Mouse (Mus musculus) megakaryocyte, embryonic 14.5 days (primary cell): ENCODE results near the gene Zfp536. TPM values are rescaled to one million over a fixed set of nuclear protein-coding genes. Genes with fewer than 3 reads are reported as not detected.

Source experiments
- H3K27me3 ChIP-seq: replicated peaks from 2 replicates; pipeline ENCODE3; 2012; ENCODE audit warnings: inconsistent platforms
- H3K36me3 ChIP-seq: replicated peaks from 2 replicates; pipeline ENCODE3; 2012; ENCODE audit warnings: low read length, inconsistent platforms, mixed read lengths
- H3K4me1 ChIP-seq: 2 replicates; pipeline ENCODE4 v1.6.1; 2012; ENCODE audit warnings: inconsistent platforms
- H3K4me3 ChIP-seq: replicated peaks from 2 replicates; pipeline ENCODE3; 2012; ENCODE audit warnings: moderate library complexity, mild to moderate bottlenecking, inconsistent platforms
- H3K9me3 ChIP-seq: 2 replicates; pipeline ENCODE4 v1.6.1; 2012; ENCODE audit warnings: inconsistent platforms
- FLI1 ChIP-seq: IDR thresholded peaks from 2 replicates; pipeline ENCODE4 v1.6.1; 2012; ENCODE audit warnings: low read length, inconsistent platforms, mixed read lengths
- GATA1 ChIP-seq: IDR thresholded peaks from 3 replicates; pipeline ENCODE4 v1.6.1; 2012; ENCODE audit warnings: mixed read lengths, low read length, inconsistent platforms, borderline replicate concordance
- polyA plus RNA-seq: library from polyadenylated mRNA; stranded (reverse); fragments of >175 nt; gene quantifications from 2 replicates; pipeline ENCODE4 v1.2.3, GENCODE M21; 2012; ENCODE audit warnings: low replicate concordance; ENCODE audit not compliant: insufficient read depth

Gene Zfp536
- polyA plus RNA-seq, 1 experiment, result not detected

- Histone ChIP-seq H3K4me3 (no peak overlapping the region), H3K27me3 (peaks cover 53% of the 10 kb centered on the region), H3K36me3 (no peaks in the 10 kb centered on the region), H3K9me3 (no peaks in the 10 kb centered on the region), H3K4me1 (peaks cover 17% of the 10 kb centered on the region)
- TF ChIP-seq GATA1 (no peak), FLI1 (no peak)
Observed at GRCm38 (mm10) chr7:37775502-37775901, 2.1 kb upstream of the Zfp536 start.

GRCm38 (mm10) chr7:37774463-37774970, 1.1 kb upstream of the Zfp536 start:
- no peaks in the 10 kb centered on the region for H3K9me3 ChIP-seq
- H3K36me3 ChIP-seq, result no peaks in the 10 kb centered on the region
- peaks cover 63% of the 10 kb centered on the region for H3K27me3 ChIP-seq
- no peak overlapping the region for H3K4me3 ChIP-seq
- peaks cover 23% of the 10 kb centered on the region for H3K4me1 ChIP-seq
- TF ChIP-seq FLI1 (no peak), GATA1 (no peak)

GRCm38 (mm10) chr7:37773906-37774305, 465 bp upstream of the Zfp536 start:
- Histone ChIP-seq H3K27me3 (peaks cover 69% of the 10 kb centered on the region), H3K36me3 (no peaks in the 10 kb centered on the region), H3K9me3 (no peaks in the 10 kb centered on the region), H3K4me3 (no peak overlapping the region), H3K4me1 (peaks cover 29% of the 10 kb centered on the region)
- TF ChIP-seq GATA1 (no peak), FLI1 (no peak)

- Histone ChIP-seq H3K4me3 (no peak overlapping the region), H3K27me3 (peaks cover 80% of the 10 kb centered on the region)
- TF ChIP-seq FLI1, result no peak
- no peak for TF ChIP-seq GATA1
Observed at GRCm38 (mm10) chr7:37772376-37773311, 797 bp downstream of the Zfp536 start.

GRCm38 (mm10) chr7:37771491-37772375, 1.7 kb downstream of the Zfp536 start:
- Histone ChIP-seq H3K9me3 (no peaks in the 10 kb centered on the region), H3K36me3 (no peaks in the 10 kb centered on the region), H3K4me1 (peaks cover 30% of the 10 kb centered on the region), H3K27me3 (peaks cover 84% of the 10 kb centered on the region), H3K4me3 (peak overlapping the region; percentile 76)
- TF ChIP-seq FLI1 (no peak), GATA1 (no peak)

More at GRCm38 (mm10) chr7:37772376-37773311, 797 bp downstream of the Zfp536 start:
- Histone ChIP-seq H3K36me3 (no peaks in the 10 kb centered on the region), H3K9me3 (no peaks in the 10 kb centered on the region), H3K4me1 (peaks cover 30% of the 10 kb centered on the region)

- Histone ChIP-seq H3K9me3 (no peaks in the 10 kb centered on the region), H3K36me3 (no peaks in the 10 kb centered on the region), H3K27me3 (peaks cover 80% of the 10 kb centered on the region), H3K4me3 (peak overlapping the region; percentile 84), H3K4me1 (peaks cover 30% of the 10 kb centered on the region)
- TF ChIP-seq GATA1, result no peak
- TF ChIP-seq FLI1, result no peak
Observed at GRCm38 (mm10) chr7:37770400-37771050, 2.9 kb downstream of the Zfp536 start.

GRCm38 (mm10) chr7:37769526-37770399, 3.7 kb downstream of the Zfp536 start:
- Histone ChIP-seq H3K27me3 (peaks cover 74% of the 10 kb centered on the region), H3K4me3 (peak overlapping the region; percentile 84)

GRCm38 (mm10) chr7:37769004-37769403, 4.4 kb downstream of the Zfp536 start:
- H3K9me3 ChIP-seq, result no peaks in the 10 kb centered on the region
- no peaks in the 10 kb centered on the region for H3K36me3 ChIP-seq
- H3K4me3 ChIP-seq, result no peak overlapping the region
- no peak for TF ChIP-seq GATA1
- TF ChIP-seq FLI1, result no peak
- peaks cover 67% of the 10 kb centered on the region for H3K27me3 ChIP-seq
- peaks cover 30% of the 10 kb centered on the region for H3K4me1 ChIP-seq

More at GRCm38 (mm10) chr7:37769526-37770399, 3.7 kb downstream of the Zfp536 start:
- no peaks in the 10 kb centered on the region for H3K9me3 ChIP-seq
- peaks cover 30% of the 10 kb centered on the region for H3K4me1 ChIP-seq
- H3K36me3 ChIP-seq, result no peaks in the 10 kb centered on the region
- no peak for TF ChIP-seq FLI1
